Mouse (Mus musculus): Measurements from ENCODE around the gene Capn8. TPM values are rescaled to one million over a fixed set of nuclear protein-coding genes. Genes with fewer than 3 reads are reported as not detected.

Gene Capn8
- polyA plus RNA-seq, 2 experiments from 2014 or later = 0.13 TPM; not detected in 1

DNA sequence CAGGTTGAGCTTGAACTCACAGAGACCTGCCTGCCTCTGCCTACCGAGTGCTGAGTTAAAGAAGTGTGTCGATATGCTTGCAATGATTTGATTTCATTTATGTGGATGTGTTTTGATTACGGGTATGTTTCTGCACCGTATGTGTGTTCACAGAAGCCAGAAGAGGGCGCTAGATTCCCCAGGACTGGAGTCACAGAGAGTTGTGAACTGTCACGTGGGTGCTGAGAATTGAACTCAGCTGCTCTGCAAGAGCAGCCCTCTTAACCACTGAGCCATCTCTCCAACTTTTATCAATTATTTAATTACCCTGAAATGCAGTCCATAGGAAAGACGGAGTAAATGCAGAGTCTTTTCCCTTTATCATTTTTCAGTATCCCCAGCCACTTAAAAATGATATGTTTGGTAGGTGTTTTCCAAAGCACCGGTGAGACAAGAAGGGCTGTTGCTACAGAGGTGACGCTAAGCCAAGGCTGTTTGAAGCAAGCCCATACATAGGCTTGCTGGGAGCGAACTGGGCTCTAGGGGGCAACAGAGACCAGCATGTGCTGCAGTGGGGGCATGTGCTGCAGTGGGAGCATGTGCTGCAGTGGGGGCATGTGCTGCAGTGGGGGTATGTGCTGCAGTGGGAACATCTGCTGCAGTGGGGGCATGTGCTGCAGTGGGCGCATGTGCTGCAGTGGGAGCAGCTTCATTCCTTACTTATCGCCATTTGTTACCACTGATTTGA lies 11.0 kb upstream of the Capn8 start:
- no peak for ATAC-seq

GRCm38 (mm10) chr1:182558271-182558670 lies 6.5 kb upstream of the Capn8 start:
- no peak for ATAC-seq

DNA sequence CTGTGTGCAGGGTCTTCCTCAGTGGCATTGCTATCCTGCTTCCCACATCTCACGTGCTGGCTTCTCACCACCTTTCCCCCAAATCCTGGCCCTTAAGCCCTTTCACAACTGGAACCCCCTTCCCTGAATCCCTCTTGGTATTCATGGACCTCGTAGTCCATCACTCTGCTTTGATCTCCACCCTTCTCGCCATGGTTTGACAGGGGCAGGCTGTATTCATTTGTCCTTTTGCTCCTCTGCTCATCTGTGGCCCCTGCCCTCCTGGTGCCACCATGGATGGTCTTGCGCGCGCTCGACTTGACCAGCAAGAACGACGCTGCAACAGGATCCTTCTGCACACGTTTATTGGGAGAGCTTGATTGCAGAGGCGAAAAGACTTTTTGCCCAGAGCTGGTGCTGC lies 5.3 kb upstream of the Capn8 start:
- ATAC-seq = no peak

DNA sequence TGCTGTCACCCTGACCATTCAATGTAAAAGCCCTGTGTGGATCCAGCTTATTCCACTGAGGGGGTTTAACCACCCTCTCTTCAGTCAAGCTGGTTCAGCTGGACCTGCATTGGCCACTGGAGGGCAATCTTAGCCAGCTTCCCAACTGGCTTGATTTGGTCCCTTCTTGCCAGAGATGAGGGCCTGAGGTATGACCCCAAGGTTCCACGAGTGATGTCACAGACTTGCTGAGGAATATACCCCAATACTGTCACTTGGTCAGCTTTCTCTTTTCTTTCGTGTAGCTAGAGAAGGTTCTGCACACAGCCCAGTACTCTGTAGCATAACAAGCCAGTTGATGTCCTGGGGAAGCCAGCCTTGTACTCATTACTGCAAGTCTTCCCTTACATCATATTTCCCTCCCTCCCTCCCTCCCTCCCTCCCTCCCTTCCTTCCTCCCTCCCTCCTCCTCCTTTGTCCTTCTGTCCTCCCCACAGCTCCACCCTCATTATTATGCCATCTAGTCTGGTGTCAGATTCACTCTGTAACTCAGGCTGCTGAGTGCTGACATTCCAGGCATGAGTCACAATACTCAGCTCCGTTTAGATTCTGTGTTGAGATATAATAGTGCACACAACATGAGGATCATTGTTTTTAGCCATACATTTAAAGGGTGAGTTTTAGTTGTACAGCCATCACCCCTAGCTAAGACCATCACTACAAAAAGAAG lies 4.3 kb upstream of the Capn8 start:
- no peak for ATAC-seq

- ATAC-seq = no peak
These were observed 2.8 kb upstream of the Capn8 start for GRCm38 (mm10) chr1:182561945-182562514.

DNA sequence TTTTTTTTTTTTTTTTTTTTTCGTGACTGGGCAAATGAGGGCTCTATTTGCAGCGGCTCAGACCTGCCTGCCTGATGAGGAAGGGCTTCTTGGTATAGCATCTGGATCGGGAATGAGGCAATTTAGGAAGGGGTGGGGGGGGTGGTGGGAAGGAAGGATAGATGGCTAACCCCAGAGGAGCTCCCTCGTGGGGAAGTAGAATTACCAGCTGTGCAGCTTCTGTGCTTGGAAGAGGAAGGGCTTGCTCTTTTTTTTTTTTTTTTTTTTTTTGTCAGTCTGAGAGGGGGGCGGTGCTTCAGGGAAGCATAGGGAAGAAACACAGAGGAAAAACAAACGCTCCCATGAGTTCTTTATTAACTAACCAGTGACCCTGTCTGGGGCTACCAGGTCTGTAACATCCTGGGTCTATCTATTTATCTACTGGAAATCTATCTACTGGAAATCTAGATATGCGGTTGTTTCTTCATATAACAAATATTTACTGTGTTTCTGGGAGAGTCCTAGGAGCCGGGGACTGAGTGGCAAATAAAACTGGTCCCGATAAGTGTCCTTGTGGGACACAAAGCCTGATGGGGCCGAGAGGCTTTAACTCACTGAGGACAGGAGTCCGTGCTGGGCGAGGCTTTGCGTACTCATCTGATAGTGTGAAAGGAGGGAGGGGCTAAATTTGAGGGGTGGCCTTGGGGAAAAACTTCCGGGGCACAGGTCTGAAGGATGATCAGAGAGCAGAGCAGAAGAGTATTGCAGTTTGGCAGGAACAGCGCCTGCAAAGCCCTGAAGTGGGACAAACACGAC lies 2.0 kb upstream of the Capn8 start:
- no peak for ATAC-seq

DNA sequence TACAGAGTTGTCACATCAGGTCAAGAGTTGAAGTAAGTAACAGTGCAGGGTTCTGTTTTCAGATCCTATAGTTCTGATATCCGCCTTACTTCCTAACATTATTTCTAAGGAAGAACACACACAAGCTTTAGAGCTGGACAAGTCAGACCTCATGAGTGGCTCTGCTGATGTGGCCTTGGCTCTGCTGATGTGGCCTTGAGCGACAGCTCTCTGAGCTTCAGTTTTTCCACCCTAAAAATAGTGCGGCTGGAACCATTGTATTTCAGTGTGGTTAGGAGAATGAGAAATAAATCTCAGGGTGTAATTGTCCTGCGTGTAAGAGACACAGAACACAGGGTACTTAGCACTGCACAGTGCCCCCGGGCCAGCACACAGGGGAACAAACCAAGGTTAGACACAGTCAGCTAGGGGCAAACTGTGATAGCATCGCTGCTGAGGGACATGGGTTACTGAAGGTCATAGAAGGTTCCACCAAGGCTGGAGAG lies 586 bp downstream of the Capn8 start:
- no peak for ATAC-seq

- no peak for ATAC-seq
These were observed 6.3 kb downstream of the Capn8 start for GRCm38 (mm10) chr1:182571148-182571547.

DNA sequence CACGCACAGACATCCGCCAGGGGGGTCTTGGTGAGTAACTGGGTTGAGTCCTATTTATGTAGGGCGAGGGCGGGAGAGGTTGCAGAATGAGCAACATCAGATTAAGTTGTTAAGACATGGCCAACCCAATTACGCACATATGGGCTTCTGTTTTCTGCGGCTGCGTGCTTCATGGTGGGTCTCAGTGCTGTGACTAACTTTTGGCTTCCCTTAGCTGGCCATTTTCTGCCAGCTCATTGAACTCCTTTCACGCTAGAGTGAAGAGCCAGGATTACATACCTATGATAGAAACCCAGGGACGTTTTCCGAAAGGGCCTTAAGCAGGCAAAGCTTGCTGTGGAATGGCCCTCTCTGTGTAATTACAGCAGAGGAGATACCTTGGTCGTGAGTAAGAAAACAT lies 7.2 kb downstream of the Capn8 start:
- ATAC-seq = no peak

- no peak for ATAC-seq
These were observed 9.3 kb downstream of the Capn8 start for GRCm38 (mm10) chr1:182573856-182574665.

- no peak for ATAC-seq
These were observed 9.9 kb downstream of the Capn8 start for GRCm38 (mm10) chr1:182574666-182575049.

DNA sequence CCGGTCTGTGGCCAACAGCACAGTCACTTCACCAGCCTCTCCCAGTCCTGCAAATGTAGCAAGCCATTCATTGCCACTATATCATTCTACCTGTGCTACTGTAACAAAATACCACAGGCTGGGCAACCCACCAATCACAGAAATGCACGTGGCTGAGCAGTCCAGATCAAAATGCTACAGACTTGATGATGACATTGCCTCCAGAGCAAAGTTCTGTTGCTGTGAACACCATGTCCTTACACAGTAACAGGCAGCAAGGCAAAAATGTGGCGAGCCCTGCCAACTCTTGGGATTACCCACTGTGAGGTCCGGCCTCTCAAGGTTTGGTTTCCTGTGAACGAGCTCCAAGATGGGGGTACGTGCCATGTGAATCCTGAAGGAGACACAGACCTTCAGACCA lies 19.4 kb downstream of the Capn8 start:
- ATAC-seq = no peak

GRCm38 (mm10) chr1:182585162-182585840 lies 20.5 kb downstream of the Capn8 start:
- ATAC-seq = no peak

GRCm38 (mm10) chr1:182587706-182588105 lies 22.9 kb downstream of the Capn8 start:
- ATAC-seq = no peak

- ATAC-seq = no peak
These were observed 26.7 kb downstream of the Capn8 start for GRCm38 (mm10) chr1:182591491-182591890.

- ATAC-seq = no peak
These were observed 27.6 kb downstream of the Capn8 start for GRCm38 (mm10) chr1:182592436-182592835.

GRCm38 (mm10) chr1:182605330-182606150 lies 40.7 kb downstream of the Capn8 start:
- no peak for ATAC-seq

GRCm38 (mm10) chr1:182609701-182610335 lies 45.0 kb downstream of the Capn8 start:
- no peak for ATAC-seq

GRCm38 (mm10) chr1:182615465-182615864 lies 50.7 kb downstream of the Capn8 start:
- no peak for ATAC-seq
